Mouse (Mus musculus) heart, postnatal 25 days (tissue): ENCODE measurements around the gene Nme3. TPM values are rescaled to one million over a fixed set of nuclear protein-coding genes. Genes with fewer than 3 reads are reported as not detected.

Experiments
- DNase-seq: peaks from one replicate; pipeline ENCODE4 v3.0.0; 2022; ENCODE audit warnings: low spot score
- intact Hi-C: fragments of 180-260 bp; cut with DNase I; formaldehyde crosslinking; loops from one replicate; pipeline ENCODE4 v1.15.1; 2025
- total RNA-seq, 2 experiments: library from RNA; stranded (reverse); gene quantifications; 2 replicates each; pipeline ENCODE4 v1.2.3; 2021

Nme3 gene
- total RNA-seq, 2 experiments from 2014 or later: 33.9 to 35.6 TPM

GRCm38 (mm10) chr17:24877336-24878116, 18.8 kb upstream of the Nme3 start:
- no peak for DNase-seq
- intact Hi-C loops: no loop called here

- DNase-seq: no peak
- intact Hi-C loops: no loop called here
These were observed 18.2 kb upstream of the Nme3 start for GRCm38 (mm10) chr17:24878117-24878397.

- intact Hi-C loops: no loop called here
- DNase-seq: no peak
These were observed 17.8 kb upstream of the Nme3 start for GRCm38 (mm10) chr17:24878531-24878930.

- DNase-seq: no peak
- intact Hi-C loops: loop anchor here (2.0 kb wide), 1 partner anchor 137 kb away; no protein-coding TSS in a partner anchor
These were observed 14.4 kb upstream of the Nme3 start for GRCm38 (mm10) chr17:24881738-24882440.

GRCm38 (mm10) chr17:24884391-24884790, 11.9 kb upstream of the Nme3 start:
- no peak for DNase-seq
- intact Hi-C loops: no loop called here

GRCm38 (mm10) chr17:24885356-24886133, 10.8 kb upstream of the Nme3 start:
- intact Hi-C loops: loop anchor here (2.0 to 5.0 kb wide), 3 partner anchors 37 to 297 kb away; partner anchors contain the start of genes BC003965 and Msrb1
- DNase-seq: no peak

GRCm38 (mm10) chr17:24886134-24886931, 10.0 kb upstream of the Nme3 start, which contains the start of the genes Nubp2 and Spsb3:
TSS of gene Nubp2 (minus strand) at chr17:24886349.
TSS of gene Spsb3 (plus strand) at chr17:24886643.
- peak; percentile 97 for DNase-seq
- intact Hi-C loops: loop anchor here (2.0 to 5.0 kb wide), 3 partner anchors 38 to 296 kb away; partner anchors contain the start of genes BC003965 and Msrb1

GRCm38 (mm10) chr17:24886932-24887271, 9.4 kb upstream of the Nme3 start:
- intact Hi-C loops: loop anchor here (2.0 to 5.0 kb wide), 3 partner anchors 38 to 295 kb away; partner anchors contain the start of genes BC003965 and Msrb1
- no peak for DNase-seq

- no peak for DNase-seq
- intact Hi-C loops: loop anchor here (2.0 to 5.0 kb wide), 3 partner anchors 39 to 295 kb away; partner anchors contain the start of genes BC003965 and Msrb1
These were observed 8.8 kb upstream of the Nme3 start for GRCm38 (mm10) chr17:24887291-24888080.

- intact Hi-C loops: loop anchor here (5.0 kb wide), 2 partner anchors 152 to 293 kb away; partner anchors contain the start of genes BC003965 and Msrb1
- DNase-seq: no peak
These were observed 7.4 kb upstream of the Nme3 start for GRCm38 (mm10) chr17:24888862-24889261.

GRCm38 (mm10) chr17:24890151-24891092, 5.9 kb upstream of the Nme3 start:
- intact Hi-C loops: no loop called here

GRCm38 (mm10) chr17:24891321-24891720, 5.0 kb upstream of the Nme3 start:
- DNase-seq: no peak
- intact Hi-C loops: no loop called here

More at GRCm38 (mm10) chr17:24890151-24891092, 5.9 kb upstream of the Nme3 start:
- no peak for DNase-seq

- DNase-seq: no peak
- intact Hi-C loops: no loop called here
These were observed 3.5 kb upstream of the Nme3 start for GRCm38 (mm10) chr17:24892785-24893184.

- intact Hi-C loops: no loop called here
- no peak for DNase-seq
These were observed 3.0 kb upstream of the Nme3 start for GRCm38 (mm10) chr17:24893276-24893675.

- intact Hi-C loops: no loop called here
- no peak for DNase-seq
These were observed 2.0 kb upstream of the Nme3 start for GRCm38 (mm10) chr17:24894061-24894994.

GRCm38 (mm10) chr17:24894995-24895547, 1.2 kb upstream of the Nme3 start, which contains the start of the genes Eme2 and Mrps34:
TSS of gene Eme2 (minus strand) at chr17:24895087.
TSS of gene Mrps34 (plus strand) at chr17:24895116.
- intact Hi-C loops: no loop called here
- peak; percentile 58 for DNase-seq
